Mouse (Mus musculus) left cerebral cortex, adult 8-10 months (tissue): ENCODE results near the gene Vps8. TPM values are rescaled to one million over a fixed set of nuclear protein-coding genes. Genes with fewer than 3 reads are reported as not detected.
A peak's percentile ranks its signal among the peaks of the same experiment; 100 is the strongest.

Experiments used
- DNase-seq, 2 experiments: peaks; one replicate each; pipeline ENCODE4 v3.0.0; 2022; ENCODE audit warnings: low spot score in 2 of 2
- total RNA-seq, 4 experiments: library from RNA; stranded (reverse); gene quantifications; 2 replicates each; pipeline ENCODE4 v1.2.4; 2022

Gene Vps8
- total RNA-seq, 4 experiments from 2014 or later, result 47.3 to 77.1 (median 56.2) TPM

DNA sequence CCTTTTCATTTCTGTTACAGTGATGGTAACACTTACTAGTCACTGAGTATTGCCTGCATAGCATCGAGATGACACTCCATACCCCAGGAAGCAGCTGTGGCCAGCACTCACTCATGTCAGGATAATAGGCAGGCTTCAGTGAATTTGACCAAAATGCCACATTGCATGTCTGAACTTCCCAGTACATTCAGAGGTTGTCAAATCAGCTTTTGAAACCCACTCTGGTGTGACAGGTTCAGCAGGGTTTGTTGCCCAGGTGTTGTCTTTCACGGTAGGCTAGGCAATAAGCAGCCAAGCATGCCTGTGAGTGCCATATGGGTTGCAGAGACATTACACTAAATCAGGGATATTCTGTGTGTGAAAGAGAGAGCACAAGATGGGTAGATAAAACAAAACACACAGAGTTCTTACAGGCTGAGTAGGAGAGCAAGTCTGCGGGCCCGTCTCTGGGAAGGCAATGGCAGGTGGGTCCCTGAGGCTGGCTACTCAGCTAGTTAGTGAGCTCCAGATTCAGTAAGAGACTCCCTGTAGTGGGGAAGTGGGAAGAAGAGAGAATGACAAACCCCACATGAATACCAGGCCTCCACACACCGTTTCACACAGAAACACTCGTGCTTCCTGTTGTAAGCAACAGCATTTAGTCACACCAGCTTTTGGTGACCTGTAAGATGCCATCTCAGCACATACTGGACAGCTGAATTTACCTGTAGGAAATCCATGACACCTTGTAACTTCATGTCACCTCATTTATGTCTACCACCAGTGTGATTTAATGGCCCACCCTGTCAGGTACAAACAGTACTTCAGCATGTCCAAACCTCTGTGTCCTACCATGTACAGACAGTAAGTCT lies 203.1 kb downstream of the Vps8 start:
- DNase-seq, result no peak

DNA sequence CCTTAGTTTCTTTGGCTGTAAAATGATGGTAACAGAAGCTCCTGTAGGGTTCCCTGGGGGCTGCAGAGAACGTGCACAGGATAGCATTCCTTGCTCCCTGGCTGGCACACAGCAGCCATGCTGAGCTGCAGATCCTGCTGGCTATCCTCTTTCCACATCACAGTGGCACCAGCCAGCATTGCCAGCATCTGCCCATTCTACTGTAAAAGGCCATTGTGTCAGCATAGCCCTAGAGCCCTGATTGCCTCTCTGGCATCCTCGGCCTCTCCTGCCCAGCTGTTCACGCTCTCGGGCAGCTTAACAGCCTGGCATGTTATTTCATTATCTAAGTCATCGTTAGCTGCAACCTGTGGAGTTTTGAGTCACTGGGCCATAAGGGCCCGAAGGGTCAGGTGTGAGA lies 204.3 kb downstream of the Vps8 start:
- no peak for DNase-seq

DNA sequence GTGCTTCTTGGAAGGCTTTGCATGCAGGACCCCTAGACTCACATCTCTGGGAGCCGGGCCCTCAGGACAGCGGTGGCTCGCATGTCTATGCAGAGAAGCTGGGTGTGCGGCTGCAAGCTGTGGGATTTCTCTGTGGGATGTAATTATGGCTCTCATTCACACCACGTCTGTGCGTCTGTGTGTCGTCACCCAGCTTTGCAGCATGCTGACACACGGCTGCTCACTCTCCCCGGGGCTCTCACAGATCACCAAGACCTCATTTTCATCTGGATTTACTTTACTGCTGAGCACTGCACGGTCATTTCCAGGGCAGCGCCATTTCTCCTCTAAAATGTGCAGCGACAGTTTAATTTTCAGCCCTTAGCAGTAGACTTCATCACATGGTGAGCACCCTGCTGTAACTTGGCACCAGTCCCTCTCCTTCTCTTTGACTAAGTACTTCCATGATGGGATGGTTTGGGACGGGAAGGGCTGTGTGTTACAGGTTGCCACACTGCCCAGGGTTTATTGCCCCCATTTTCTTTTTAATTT lies 205.2 kb downstream of the Vps8 start:
- DNase-seq, result no peak

DNA sequence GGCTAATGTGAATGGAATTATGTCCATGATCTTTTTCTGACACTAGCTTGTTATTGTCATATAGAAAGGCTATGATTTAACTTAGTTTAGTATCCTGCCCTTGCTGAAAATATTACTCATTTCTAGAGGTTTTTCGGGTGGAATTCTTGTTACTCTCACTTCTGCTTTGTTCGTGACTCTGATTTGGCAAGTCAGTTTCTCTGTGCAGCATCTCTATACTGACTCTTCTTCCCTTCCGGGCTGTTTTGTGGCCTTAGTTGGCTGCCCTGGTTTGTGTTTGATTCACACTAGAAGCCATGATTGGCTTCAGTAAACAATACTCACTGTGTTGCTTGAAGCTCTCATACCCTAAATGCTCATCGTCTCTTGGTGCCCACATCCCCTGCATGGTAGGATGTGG lies 207.7 kb downstream of the Vps8 start:
- DNase-seq, result no peak

DNA sequence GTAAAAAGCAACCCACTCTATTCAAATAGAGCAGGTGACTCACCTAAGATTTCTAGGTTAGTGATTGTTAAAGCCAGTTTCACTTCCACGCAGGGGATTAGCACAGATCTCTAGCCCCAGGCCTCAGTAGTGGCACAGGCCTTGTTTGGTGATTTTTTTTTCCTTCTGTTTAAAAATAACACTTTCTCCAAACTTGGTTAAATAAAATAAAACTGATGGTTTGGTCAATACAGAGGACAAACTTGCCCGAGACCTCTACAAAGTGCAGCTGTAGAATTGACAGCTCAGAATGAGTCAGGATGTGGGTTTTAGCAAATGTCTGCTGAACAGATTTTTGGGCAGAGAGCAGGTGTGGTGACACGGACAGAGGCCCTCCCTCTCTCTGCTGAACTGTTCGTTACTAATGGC lies 208.9 kb downstream of the Vps8 start:
- no peak for DNase-seq

DNA sequence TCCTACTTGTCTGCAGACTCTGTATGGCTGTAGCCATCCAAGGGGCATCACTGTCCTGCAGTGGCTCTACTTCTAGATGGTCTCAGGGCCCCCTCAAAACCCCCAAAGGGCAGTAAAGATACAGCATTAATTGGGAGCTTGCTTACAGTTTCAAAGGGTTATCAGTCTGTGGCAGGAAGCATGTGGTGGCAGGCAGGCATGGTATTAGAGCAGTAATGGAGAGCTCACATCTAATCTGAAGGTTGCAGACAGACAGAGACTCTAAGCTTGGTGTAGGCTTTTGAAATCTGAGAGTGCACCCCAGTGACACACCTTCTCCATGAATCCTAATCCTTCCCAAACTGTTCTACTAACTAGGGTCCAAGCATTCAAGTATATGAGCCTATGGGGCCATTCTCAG lies 211.5 kb downstream of the Vps8 start:
- no peak for DNase-seq

DNA sequence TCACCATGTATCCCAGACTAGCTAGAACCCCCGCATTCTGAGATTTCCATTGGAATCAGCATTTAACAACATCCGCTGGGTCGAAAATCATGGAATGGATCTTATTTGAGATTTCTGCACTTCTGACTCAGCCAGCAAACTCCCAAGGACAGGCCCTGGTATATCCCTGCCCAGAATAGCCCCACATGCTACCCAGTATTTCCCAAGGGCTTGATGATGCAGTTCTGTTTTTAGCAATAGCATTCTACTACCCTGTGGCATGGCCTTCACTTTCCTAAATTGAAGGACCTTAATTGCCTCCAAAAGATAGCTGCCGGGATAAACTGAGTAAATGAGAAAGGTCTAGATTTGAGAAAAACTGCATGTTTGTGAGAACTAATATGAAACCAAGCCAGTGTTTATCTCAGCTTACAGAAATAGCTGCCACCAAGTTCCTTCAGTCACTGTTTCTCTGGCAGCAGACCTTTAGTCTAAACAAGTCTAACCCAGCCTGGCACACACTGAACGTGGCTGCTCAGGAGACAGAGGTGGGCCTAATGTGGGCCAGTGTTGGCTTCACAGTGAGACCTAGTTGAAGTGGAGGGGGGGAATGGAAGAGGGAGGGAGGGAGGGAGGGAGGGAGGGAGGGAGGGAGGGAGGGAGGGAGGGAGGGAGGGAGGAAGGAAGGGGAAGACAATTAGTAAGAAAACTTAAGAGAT lies 213.4 kb downstream of the Vps8 start:
- no peak for DNase-seq

DNA sequence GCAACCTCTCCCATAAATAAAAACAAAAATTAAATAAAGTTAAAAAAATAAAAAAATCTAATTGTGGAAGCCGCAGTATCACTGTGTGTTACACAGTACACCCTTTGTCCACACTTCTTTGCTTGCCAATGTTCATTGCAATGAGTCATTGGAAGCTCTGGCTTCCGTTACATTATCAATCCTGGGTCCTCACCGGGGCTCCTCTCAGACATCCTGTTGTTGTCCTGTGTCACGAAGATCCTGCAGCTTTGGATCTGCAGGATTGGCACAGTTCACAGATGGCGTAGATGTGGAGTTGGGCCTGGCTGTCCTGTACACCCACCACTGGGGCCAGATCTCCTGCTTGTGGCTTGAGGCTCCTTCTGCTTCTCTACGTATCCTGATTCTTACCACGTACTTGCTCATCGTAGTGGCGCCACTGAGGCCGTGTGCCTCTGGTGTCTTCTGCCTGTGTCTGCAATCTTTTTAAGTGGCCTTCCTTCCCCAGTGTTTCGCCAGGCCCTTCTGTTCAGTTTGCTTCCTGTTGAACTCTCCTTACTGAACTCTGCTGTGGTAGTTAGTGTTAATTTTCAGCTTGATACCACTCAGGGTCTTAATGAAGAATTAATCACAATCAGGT lies 214.4 kb downstream of the Vps8 start:
- no peak for DNase-seq

DNA sequence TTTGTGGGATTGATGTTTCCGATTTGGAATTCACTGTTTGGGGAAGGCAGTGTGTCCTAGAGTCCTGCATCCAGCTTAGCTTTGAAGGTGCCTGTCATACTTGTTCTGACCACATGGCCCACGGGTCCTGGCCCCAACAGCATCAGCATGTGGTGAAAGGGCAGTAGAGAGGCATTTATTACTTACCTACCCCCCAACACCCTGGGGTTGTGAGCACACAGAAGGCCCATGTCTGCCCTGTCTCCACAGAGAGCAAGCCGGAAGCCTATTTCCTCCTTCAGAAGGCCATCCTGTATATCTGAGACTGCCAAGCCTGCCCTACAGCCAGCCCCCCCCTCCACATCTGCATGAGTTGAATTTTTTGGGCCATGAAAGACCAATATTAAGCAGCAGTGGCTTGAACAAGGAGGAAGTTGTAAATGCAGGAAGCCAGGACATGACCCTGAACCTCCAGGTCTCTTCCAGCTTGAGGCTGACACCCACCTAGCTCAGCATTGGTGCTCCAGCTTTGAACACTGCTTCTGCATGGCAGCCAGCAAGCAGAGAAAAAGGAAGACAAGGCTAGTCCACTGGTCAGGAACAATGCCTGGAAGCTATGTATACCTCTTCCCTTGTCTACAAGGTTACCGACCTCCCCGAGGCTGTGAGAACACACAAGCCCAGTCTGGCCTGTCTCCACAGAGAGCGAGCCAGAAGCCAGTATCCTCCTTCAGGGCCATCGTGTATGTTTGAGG lies 218.0 kb downstream of the Vps8 start:
- DNase-seq, result no peak

DNA sequence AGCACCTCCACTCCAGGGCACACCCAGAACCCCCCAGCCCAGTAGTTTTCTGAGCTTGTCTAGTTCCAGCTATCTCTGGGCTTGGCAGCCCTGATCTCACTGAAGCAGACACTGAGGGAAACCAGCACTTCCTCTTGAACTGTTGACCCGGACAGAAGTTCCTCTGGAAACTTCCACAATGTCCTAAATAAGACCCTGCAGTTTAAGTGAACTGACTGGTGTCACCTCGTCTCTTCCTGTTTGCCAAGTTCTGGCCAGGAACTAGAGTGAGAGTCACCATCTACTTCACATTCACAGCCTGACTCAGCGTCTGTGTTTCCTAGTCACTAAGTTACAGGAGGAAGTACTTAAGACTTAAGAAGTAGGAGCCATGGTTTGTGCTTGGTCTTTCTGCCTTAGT lies 219.0 kb downstream of the Vps8 start:
- no peak for DNase-seq

DNA sequence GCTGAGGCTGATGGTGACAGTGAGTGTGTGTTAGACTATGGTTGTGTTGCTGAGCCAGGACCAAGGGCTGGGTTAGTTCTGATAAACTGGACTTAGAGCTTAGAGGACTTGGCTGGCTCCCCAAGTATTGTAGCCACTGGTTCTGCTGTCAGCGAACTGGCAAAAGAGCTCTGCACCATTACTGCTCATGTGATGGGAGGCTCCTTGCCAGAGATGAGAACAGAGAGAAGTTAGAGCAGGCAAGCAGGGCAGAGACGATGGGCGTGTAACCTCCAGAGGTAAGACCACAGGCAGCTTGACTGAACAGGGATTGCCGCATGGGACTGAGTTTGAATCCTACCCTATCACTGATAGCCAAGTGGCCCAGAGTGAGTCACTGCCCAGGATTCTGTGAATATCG lies 220.0 kb downstream of the Vps8 start:
- no peak for DNase-seq

DNA sequence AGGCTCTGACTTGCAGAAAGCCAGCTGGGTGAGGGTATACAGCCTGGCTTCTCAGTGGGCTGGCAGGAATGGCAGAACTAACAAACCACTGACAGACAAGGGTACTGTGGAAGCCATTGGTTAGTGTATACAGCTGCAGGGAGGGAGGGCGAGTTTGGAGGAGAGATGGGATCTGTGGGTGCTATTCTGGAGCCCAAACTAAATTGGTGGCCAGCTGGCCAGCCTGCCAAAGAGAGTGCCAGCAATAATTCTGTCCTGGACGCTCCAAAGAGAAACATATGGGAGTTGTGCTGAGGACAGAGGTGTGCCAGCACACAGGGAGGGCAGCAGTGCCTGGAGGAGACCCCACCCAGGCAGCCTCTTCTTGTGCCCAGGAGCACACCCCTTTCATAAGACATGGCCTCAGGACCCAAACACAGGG lies 220.7 kb downstream of the Vps8 start:
- peak in 1 of 2 experiments; percentile 40 for DNase-seq

DNA sequence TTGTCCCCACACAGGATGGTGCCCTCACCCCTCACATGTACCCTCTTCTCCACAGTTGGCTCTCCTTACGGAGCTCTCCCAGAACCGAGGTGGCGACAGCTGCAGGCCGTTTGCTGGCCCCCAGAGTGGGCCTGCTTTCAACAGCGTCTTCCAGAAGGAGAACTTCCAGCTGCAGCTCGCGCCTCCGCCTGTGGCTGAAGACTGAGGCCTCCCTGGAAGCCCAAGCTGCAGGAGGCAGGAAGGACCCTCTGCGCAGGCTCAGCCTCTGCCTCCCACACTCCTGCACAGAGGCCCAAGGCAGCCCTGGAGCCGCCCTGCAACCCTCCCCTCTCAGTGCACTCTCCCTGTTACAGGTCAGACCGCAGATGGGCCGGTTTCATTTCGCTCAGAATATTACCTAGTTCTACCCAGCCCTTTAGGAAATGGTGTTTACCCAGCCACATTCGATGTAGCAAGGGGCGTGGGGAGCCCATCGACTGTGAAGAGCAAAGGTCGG lies 221.2 kb downstream of the Vps8 start:
- DNase-seq, result no peak

DNA sequence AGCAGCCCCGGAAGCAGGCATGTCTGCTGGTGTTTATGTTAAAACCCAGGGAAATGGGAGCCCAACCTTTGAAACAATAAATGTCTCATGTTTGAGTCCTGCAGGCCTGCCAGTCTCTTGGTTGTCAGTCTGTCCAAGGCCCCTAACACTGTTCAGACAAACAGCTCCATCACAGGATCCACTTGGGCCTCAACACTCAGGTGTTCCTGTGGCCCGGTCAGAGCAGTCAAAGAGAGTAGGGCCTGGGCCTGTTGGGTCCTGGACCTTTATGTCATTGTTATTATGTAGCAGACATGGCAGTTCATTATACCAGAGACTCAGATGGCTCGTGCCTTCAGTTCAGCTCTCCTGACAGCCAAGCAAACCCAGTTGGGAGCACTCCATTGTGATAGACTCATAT lies 221.7 kb downstream of the Vps8 start:
- DNase-seq, result no peak

DNA sequence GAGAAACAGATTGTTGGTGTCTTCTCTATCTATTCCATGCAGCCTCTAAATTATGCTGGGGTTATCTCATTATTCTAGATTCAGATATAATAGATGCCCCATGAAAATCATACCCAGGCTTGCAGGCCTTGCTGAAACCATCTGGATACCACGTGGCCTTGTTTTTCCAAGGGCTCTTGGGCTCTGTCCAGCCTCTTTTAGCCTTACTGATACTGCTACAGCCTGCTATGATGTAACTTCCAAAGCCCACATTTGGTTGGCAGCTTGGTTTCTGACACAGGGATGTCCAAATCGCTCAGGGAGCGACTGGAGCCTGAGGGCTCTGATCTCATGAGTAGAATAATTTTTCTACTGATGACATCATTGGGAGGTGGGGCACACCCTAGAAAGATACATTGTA lies 223.0 kb downstream of the Vps8 start:
- DNase-seq, result no peak

DNA sequence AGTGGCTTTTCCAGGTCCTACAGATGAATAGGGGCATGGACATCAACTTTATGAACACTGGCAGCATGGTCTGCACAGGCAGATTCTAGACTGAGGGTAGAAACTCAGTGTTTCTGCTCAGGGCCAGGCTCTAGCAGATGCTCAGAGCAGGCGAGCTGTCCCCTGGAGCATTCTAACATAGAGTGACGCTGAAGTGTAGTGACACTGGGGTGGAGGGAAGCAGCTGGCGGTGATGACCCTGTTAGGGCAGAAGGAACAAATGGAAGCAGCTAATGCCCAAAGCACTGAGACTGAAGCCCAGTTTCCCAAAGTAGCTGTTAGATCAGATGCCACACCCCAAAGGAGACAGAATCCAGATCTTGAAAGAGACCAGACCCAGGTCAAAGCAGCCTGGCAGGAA lies 223.6 kb downstream of the Vps8 start:
- no peak for DNase-seq

DNA sequence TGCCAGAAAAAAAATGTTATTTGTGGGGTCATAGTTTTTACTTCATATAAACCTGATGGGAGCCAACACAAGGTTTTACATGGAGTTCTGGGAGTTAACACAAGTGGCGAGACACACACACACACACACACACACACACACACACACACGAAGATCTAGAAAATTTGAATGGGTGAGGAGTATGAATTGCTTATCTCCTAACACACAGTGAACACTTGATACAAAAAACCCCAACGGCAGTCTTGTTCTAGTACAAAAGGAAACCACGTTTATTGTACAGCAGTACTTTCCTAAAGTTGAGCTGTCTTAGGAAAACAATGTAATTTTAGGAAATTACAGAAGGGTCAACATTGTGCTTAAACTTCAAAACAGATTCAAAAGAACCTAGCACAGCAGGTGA lies 225.9 kb downstream of the Vps8 start:
- DNase-seq, result no peak

DNA sequence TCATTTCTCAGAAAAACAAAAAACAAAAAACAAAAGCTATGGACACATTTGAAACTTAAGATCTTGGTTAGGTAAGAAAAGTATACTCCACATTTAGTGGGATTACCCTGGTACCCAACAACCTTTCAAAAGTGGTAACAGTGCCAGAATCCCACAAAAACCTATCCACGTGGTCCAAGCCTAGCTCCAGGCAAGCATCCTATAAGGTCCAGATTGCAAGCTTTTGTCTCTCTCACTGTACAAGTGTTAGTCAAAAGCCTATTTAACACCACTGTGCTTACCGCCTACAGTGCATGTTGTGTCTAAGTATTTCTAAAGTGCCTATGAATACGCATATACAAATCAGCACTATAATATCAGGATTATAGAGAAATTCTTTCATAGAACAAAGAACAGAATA lies 227.4 kb downstream of the Vps8 start:
- no peak for DNase-seq

DNA sequence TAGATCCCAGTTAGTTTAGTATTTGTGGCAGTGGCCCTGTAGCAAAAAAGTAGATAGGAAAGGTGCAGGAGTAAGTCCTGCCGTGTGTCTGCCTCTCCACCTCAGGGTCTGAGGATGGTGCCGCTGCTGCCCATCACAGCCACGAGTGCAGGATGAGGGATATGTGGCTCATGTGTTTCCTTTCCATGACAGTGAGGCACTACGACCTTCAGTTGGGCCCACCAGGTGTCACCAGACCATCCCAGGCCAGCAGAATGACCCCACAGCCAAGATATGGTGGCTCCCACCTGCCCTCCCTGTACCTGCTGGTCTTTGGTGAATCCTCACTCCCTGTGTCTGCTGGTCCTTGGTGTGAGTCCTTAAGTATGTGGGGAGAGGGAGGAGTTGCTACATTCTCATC lies 228.2 kb downstream of the Vps8 start:
- DNase-seq, result no peak

DNA sequence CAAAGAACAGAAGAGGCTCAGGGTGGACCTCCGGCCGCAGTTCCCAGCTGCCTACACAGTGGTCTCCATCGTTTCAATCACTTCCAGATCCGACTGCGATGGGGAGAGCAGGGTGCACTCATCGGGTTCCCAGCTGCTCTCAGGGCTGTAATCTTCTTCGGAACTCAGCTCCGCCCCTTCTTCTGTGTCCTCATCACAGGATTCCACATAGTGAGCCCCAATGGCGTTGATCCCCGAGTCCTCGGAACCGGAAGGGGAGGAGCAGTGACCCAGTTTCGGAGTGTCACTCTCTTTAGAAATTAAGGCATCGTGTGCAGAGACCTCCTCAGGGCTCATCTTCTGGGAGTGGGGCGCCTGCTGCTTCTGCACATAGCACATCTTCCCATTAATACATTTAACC lies 230.2 kb downstream of the Vps8 start:
- DNase-seq, result no peak

DNA sequence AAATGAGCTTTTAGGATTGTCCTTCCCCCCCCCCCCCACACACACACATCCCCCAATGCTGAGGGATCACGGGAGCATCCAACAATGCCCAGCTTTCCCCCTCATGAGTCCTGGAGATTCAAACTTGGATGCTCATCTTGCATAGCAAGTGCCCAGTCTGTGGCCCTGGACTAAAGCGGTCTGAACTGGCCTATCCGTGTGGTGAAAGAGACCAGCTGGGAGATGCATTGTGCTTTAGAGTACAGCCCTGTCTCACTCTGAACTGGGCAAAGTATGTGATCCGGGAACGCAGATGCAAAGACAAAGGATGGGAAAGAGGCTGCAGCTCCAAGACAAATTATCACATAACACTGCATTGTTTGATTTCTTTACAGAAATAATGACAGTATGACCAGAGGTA lies 231.5 kb downstream of the Vps8 start:
- DNase-seq, result no peak
